Mouse (Mus musculus): Measurements from ENCODE around the gene Lyrm7. TPM values are rescaled to one million over a fixed set of nuclear protein-coding genes. Genes with fewer than 3 reads are reported as not detected.

Gene Lyrm7
- polyA plus RNA-seq (2012; rRNA removed) = 0.29 and 0.73 TPM in 2 replicates

DNA sequence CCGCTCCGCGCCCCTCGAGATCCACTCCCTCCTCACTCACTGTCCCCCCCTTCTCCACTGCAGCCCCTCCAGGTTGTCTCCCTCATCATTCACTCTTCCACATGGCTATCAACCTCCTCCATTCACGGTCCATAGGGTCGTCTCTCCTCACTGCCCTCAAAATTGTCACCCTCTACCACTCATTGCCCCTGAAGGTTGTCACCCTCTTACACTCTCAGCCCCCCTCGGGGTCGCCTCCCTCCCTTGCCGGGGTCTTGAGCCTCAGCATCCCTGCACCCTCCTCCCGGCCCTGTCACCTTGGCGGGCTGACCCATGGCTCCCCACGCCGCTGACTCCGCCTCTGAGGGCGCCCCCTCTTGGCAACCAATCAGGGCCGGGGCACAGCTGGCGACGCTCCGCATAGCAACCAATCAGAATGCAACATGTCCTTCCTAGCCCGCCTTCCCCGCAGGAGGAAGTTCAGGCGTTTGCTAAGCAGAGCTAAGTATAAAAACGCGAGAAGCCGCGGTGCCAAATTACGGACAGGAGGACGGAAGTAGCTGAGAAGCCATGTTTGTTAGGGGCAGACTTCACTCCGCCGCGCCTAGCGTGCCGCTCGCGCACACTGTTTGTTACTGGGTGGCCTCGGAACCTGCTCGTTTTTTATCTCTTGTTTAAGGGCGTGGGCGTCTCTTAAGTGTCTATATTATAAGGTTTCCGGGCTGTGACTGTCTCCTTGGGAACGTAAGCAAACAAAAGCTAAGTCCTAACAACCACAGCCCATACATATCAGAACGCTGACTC, at the start of gene Lyrm7:
Lyrm7 (minus strand) TSS at position 661 of the 783 bp plus-strand sequence.

DNA sequence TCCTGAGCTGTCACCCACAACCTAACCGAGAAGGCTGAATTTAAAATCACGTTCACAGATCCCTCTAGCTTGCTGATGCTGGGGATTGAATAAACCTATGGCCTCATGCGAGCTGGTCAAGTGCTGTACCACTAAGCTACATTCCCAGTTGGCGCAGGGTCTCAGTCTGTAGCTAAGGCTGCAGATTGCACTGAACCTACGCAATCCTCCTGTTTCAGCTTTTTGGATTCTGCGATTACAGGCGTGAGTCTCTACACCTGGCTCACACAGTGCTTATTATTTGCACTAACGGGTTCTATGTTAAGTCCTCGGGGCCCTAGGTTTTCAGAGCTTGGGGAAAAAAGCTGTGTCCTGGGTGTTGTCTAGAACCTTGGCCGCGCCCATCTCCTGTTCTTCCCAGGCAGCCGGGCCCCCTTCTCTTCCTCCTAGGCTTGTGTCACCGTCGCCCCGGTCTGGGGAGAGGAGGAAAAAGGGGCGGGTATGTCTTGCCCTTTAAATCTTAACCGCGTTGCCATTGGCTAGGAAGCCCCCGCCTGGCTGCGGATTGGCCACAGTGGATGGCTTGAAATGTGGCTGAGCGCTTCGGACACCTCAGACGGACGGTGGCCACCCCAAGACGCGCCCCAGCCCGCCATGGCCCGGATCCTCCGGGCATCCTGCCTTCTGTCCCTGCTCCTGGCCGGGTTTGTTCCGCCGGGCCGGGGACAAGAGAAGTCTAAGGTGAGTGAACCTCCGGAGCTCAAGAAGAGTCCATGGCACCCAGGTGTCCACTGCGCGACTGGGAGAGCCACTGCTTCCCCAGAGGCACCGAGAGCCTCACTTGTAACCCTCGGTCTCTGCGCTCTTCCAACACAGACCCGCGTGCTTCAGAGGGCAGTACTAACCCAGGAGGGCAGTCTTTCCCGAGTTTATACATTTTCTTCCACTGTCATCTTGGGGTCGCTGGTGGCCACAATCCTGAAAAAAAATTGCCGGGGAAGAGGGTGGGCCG, 41.9 kb upstream of the Lyrm7 start, which contains the start of gene Gpx3:
Gpx3 (plus strand) TSS at position 121 of the 991 bp plus-strand sequence.

DNA sequence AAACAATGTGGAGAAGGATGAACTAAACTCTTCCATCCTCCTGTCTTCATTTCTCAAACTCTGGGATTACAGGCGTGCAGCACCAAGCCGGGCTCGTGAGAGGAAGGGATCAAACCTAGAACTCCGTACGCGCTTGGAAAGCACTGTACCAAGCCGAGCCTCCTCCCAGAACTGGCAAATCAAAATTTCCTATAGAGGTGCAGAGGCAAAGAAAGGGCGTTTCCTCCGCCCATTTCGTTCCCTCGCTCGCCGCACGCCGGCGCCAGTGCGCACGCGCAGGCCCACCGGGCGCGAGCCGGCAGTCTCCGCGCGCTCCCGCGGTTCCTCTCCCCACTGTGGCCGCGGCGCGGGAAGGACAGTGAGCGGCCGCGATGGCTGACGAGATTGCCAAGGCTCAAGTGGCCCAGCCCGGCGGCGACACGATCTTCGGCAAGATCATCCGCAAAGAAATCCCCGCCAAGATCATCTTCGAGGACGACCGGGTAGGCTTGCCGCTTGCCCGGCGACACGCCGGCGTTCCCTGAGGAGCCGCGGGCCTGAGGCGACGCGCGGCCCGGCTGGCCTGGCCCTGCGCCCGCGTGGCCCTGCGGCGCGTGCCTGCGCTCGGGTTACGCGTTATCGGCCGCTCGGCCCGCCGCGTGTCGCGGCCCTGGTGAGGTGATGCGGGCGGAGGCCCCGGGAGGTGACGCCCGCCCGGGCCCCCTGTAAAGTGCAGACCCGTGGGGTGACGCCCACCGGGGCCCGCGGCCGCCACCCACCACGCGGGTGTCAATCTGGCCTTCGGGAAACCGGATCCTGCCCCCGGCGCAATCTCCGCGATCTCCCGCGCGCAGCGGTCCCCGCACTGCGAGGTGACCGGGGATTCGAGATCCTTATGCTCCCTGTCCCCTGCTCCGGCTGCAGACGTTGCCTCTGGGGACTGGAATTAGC, 5.7 kb upstream of the Lyrm7 start, which contains the start of gene Hint1:
Hint1 (plus strand) TSS at position 265 of the 930 bp plus-strand sequence.

DNA sequence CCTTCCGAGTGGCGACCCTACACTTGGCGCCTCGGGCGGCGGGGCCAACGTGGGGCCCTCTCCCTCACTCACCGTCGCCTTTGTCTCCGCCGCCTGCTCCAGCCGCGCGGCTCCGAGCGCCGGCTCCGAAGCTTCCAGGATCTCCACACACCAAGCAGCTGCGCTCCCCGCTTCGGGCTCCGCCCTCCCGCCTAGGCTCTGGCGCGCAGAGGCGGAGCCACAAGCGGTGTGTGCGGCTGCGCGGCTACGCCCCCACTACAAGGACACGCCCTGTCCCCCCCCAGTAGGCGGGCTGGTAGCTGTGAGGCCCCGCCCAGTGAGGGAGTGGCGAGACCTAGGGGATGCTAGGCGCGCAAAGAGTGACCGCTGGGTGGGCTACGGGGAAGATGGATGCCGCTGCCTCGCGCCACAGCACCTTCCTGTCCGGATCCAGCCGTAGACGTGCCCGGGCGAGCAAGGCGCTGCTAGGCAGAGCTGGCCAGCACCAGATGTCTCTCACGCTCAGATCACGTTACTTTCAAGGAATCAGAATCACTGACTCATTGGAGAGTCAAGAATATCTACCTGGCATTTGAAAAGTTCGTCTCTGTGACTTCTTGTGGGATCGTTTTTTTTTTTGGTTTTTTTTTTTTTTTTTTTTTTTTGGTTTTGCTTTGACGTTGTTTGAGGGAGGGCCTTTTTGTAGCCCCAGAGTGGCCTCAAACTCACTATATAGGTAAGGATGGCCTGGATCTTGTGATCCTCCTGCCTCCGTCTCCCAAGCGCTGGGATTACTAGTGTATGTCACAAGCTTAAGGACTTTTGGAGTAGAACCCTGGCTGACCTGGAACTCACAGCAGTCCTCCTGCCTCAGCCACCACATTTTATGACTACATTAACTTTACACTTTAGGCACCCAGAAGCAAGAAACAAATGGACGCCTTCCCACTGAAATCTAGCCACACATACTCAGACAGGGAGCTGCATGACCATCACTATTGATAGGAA, 72.9 kb downstream of the Lyrm7 start, which contains the start of gene Cdc42se2:
Cdc42se2 (minus strand) TSS at position 188 of the 987 bp plus-strand sequence.

Other genes starting within 250 kb of the Lyrm7 start
- gene Cdc42se2, start 73.2 kb downstream of the Lyrm7 start, polyA plus RNA-seq (2012; rRNA removed) = 44.3 and 45.1 TPM in 2 replicates
- 362 and 395 TPM in 2 replicates for gene Hint1, start 5.5 kb upstream of the Lyrm7 start, polyA plus RNA-seq (2012; rRNA removed)
- 259 and 347 TPM in 2 replicates for gene Gpx3, start 41.5 kb upstream of the Lyrm7 start, polyA plus RNA-seq (2012; rRNA removed)
- gene Tnip1, start 102.0 kb upstream of the Lyrm7 start, polyA plus RNA-seq (2012; rRNA removed) = 63.2 and 77.1 TPM in 2 replicates
- 183 and 191 TPM in 2 replicates for gene Anxa6, start 172.5 kb upstream of the Lyrm7 start, polyA plus RNA-seq (2012; rRNA removed)
- gene Ccdc69, start 217.2 kb upstream of the Lyrm7 start, polyA plus RNA-seq (2012; rRNA removed) = 5.4 and 6.0 TPM in 2 replicates
- 311 and 362 TPM in 2 replicates for gene Gm2a, start 237.2 kb upstream of the Lyrm7 start, polyA plus RNA-seq (2012; rRNA removed)